Mouse (Mus musculus) cerebellum, adult 2 months (tissue): Measurements from ENCODE around the gene Slc10a7.

Experiments used
- CTCF ChIP-seq: fragments of 200-500 bp; IDR thresholded peaks from 2 replicates; pipeline ENCODE4 v1.5.1; 2011; ENCODE audit warnings: low read depth, mild to moderate bottlenecking, control low read depth, low read length, moderate library complexity, borderline replicate concordance; ENCODE audit not compliant: insufficient read depth
- POLR2A ChIP-seq: fragments of 200-500 bp; IDR thresholded peaks from 2 replicates; pipeline ENCODE4 v1.6.1; 2011; ENCODE audit warnings: low read length, control low read depth, borderline replicate concordance; ENCODE audit not compliant: insufficient read depth

- TF ChIP-seq CTCF (no peak), POLR2A (no peak)
Measured at GRCm38 (mm10) chr8:78642376-78642775, 133.2 kb downstream of the Slc10a7 start.
